In genomic region chr6:29211806-29212492, GRCm38 (mm10) we compare ENCODE assay signal across 7 mouse cellular contexts. TPM values are rescaled to one million over a fixed set of nuclear protein-coding genes. Genes with fewer than 3 reads are reported as not detected.
DNase-seq lines count a peak whose midpoint lies in the region; ATAC-seq lines count a peak whose summit lies in the region.

No protein-coding gene starts in this region.

- WGBS in midbrain, embryonic 10.5 days = under 1% methylated on average over 62 of the region's 66 CpGs

- peaks cover 78% of the 10 kb centered on the region for H3K4me1 ChIP-seq in midbrain, embryonic 10.5 days

- H3K27me3 ChIP-seq in midbrain, embryonic 10.5 days (ENCODE audit: low read depth, poor library complexity, severe bottlenecking) = peaks cover 48% of the 10 kb centered on the region

- ATAC-seq in common myeloid progenitor, adult 5-6 weeks (replicated peaks; ENCODE audit: low read depth, poor library complexity, severe bottlenecking) = peak; percentile 62
- ATAC-seq in inflammation-experienced regulatory T-cells, adult 6 months = peak; percentile 61

- H3K27ac ChIP-seq in midbrain, embryonic 10.5 days (replicated peaks) = peak overlapping the region; percentile 87

- intact Hi-C loops in left cerebral cortex, postnatal 36 days (cut with DNase I) = no loop called here

- no peaks in the 10 kb centered on the region for H3K9me3 ChIP-seq in midbrain, embryonic 10.5 days (replicated peaks)

- peak overlapping the region; percentile 76 for H3K4me3 ChIP-seq in midbrain, embryonic 10.5 days

- DNase-seq in adipocyte (ENCODE audit: low spot score) = peak; percentile 85
- DNase-seq in gastrocnemius, postnatal 10 days = peak; percentile 72
- DNase-seq in left cerebral cortex, postnatal 36 days (ENCODE audit: low spot score in 2 of 2) = peak; percentile 69 to 79
- DNase-seq in midbrain, embryonic 10.5 days (ENCODE audit: low spot score) = peak; percentile 85
- peak; percentile 56 to 67 for DNase-seq in right cerebral cortex, postnatal 36 days (ENCODE audit: low spot score in 2 of 2)

- H3K36me3 ChIP-seq in midbrain, embryonic 10.5 days = peaks cover 1% of the 10 kb centered on the region

RNA-seq across cellular contexts. Expression of gene Impdh1, which starts 4.2 kb away (rescaled TPM):
- 22.7 and 54.2 TPM in 2 replicates for total RNA-seq in common myeloid progenitor, adult 5-6 weeks (2017)
- 10 to 100 TPM; 23.4 to 24.7 TPM for total RNA-seq in gastrocnemius, postnatal 10 days (2021)
- 10 to 100 TPM; 10.7 to 21.0 (median 14.8) TPM for polyA plus RNA-seq in inflammation-experienced regulatory T-cells, adult 6 months (2017; shearing (Covaris generic))
- total RNA-seq in left cerebral cortex, postnatal 36 days (2021) = 10 to 100 TPM; 63.5 to 69.7 TPM
- polyA plus RNA-seq in midbrain, embryonic 10.5 days (2016; fragmentation: Nextera tagmentation; extraction: Ambion mirVana) = 45.6 and 53.5 TPM in 2 replicates

RNA-seq across cellular contexts. Expression of gene Prrt4, which starts 32.6 kb away (rescaled TPM):
- not detected in 2 replicates for total RNA-seq in common myeloid progenitor, adult 5-6 weeks (2017)
- 1 to 10 TPM in 1 of 2 experiments, under 1 TPM in 1; 0.78 to 1.2 TPM for total RNA-seq in gastrocnemius, postnatal 10 days (2021)
- not detected for polyA plus RNA-seq in inflammation-experienced regulatory T-cells, adult 6 months (2017; shearing (Covaris generic))
- total RNA-seq in left cerebral cortex, postnatal 36 days (2021) = 1 to 10 TPM; 2.9 to 3.1 TPM
- polyA plus RNA-seq in midbrain, embryonic 10.5 days (2016; fragmentation: Nextera tagmentation; extraction: Ambion mirVana) = 0.83 and 1.1 TPM in 2 replicates

RNA-seq across cellular contexts. Expression of gene Rbm28, which starts 47.1 kb away (rescaled TPM):
- total RNA-seq in common myeloid progenitor, adult 5-6 weeks (2017) = 58.1 and 64.1 TPM in 2 replicates
- total RNA-seq in gastrocnemius, postnatal 10 days (2021) = 10 to 100 TPM; 16.7 to 19.0 TPM
- polyA plus RNA-seq in inflammation-experienced regulatory T-cells, adult 6 months (2017; shearing (Covaris generic)) = 10 to 100 TPM; 51.7 to 58.2 (median 54.8) TPM
- 10 to 100 TPM; 32.1 to 57.4 TPM for total RNA-seq in left cerebral cortex, postnatal 36 days (2021)
- polyA plus RNA-seq in midbrain, embryonic 10.5 days (2016; fragmentation: Nextera tagmentation; extraction: Ambion mirVana) = 51.6 and 54.9 TPM in 2 replicates

Comparison
In these comparisons a context has a peak if more than half of its experiments do, and no peak if none do; other contexts are left out.
1. Peak in every context shown above with its lines: DNase-seq, ATAC-seq, H3K4me3 ChIP-seq and H3K27ac ChIP-seq.